Comparison of ENCODE assay signal across 9 mouse cellular contexts in the genomic region with DNA sequence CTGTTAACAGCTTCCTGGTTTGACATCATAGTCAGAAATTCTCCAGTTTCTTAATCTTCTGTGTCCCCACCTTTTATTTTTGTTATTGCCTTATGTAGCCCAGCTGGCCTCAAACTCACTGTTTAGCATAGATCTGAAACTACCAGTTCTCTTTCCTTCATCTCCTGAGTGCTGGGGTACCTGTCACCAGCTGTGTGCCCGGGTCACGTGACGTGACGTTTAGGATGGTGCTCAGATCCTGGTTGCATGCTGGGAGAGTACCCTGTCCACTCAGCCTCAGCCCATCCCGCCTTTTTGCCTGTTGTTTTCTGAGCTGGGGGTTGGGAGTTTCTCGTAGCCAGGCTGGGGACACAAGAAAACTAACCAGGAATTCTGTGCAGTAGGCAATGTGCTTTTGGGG. TPM values are rescaled to one million over a fixed set of nuclear protein-coding genes. Genes with fewer than 3 reads are reported as not detected.
DNase-seq lines count a peak whose midpoint lies in the region; ATAC-seq and TF ChIP-seq lines count a peak whose summit lies in the region.
"Had no signal": no experiment of that assay in that cellular context is flagged by ENCODE, and none has a peak within 500 bp of the region (broad histone marks: within the 10 kb centered on the region; RNA-seq: fewer than 3 reads in every experiment).

No protein-coding gene starts in this region.

- H3K4me3 ChIP-seq in heart, embryonic 10.5 days = no peak overlapping the region
- H3K4me3 ChIP-seq in lung, postnatal 0 days (ENCODE audit: low read depth, low read length) = no peak overlapping the region
- H3K4me3 ChIP-seq in limb, embryonic 13.5 days = no peak overlapping the region
- H3K4me3 ChIP-seq in midbrain, embryonic 13.5 days (replicated peaks) = no peak overlapping the region

- WGBS in heart, embryonic 10.5 days = 84% methylated on average over 6 of the region's 6 CpGs
- WGBS in lung, postnatal 0 days = 78% methylated on average over 6 of the region's 6 CpGs
- WGBS in limb, embryonic 13.5 days = 82% methylated on average over 6 of the region's 6 CpGs
- 87% methylated on average over 6 of the region's 6 CpGs for WGBS in midbrain, embryonic 13.5 days

- H3K9ac ChIP-seq in lung, postnatal 0 days (replicated peaks; ENCODE audit: low read depth) = no peak overlapping the region; the same call in 1 of the 2 replicates
- H3K9ac ChIP-seq in limb, embryonic 13.5 days = no peak overlapping the region
- no peak overlapping the region for H3K9ac ChIP-seq in midbrain, embryonic 13.5 days (replicated peaks)
- H3K9ac ChIP-seq: forebrain, postnatal 0 days had no signal

- DNase-seq in heart, embryonic 10.5 days (ENCODE audit: low spot score) = no peak
- no peak for DNase-seq in heart, postnatal 10 days
- no peak for DNase-seq in lung, postnatal 0 days (ENCODE audit: low spot score)
- no peak for DNase-seq in lung, postnatal 25 days (ENCODE audit: low spot score)
- DNase-seq in thymus, postnatal 0 days (ENCODE audit: low spot score) = peak; percentile 75
- no peak for DNase-seq in MN1 (ENCODE audit: low spot score)
- DNase-seq: forebrain, postnatal 0 days had no signal

- H3K4me2 ChIP-seq in lung, postnatal 0 days (replicated peaks; ENCODE audit: low read depth, low read length) = peak overlapping the region; percentile 32; the same call in 1 of the 2 replicates
- H3K4me2 ChIP-seq in limb, embryonic 13.5 days (replicated peaks) = no peak overlapping the region
- no peak overlapping the region for H3K4me2 ChIP-seq in midbrain, embryonic 13.5 days (replicated peaks)

- peak overlapping the region; percentile 76 for H3K27ac ChIP-seq in heart, embryonic 10.5 days
- peak overlapping the region; percentile 86 for H3K27ac ChIP-seq in lung, postnatal 0 days (ENCODE audit: low read length)
- H3K27ac ChIP-seq in limb, embryonic 13.5 days = peak overlapping the region; percentile 33; the same call in 1 of the 2 replicates
- H3K27ac ChIP-seq in midbrain, embryonic 13.5 days = no peak overlapping the region

- intact Hi-C loops in heart, postnatal 10 days (cut with DNase I) = no loop called here

- no peaks in the 10 kb centered on the region for H3K9me3 ChIP-seq in heart, embryonic 10.5 days
- H3K9me3 ChIP-seq in lung, postnatal 0 days (ENCODE audit: low read length) = no peaks in the 10 kb centered on the region
- H3K9me3 ChIP-seq in limb, embryonic 13.5 days = no peaks in the 10 kb centered on the region
- no peaks in the 10 kb centered on the region for H3K9me3 ChIP-seq in midbrain, embryonic 13.5 days

- H3K36me3 ChIP-seq in heart, embryonic 10.5 days = peaks cover 15% of the 10 kb centered on the region
- H3K36me3 ChIP-seq in lung, postnatal 0 days (ENCODE audit: insufficient read depth, low read length) = no peaks in the 10 kb centered on the region
- H3K36me3 ChIP-seq in limb, embryonic 13.5 days = no peaks in the 10 kb centered on the region; the same call in 1 of the 2 replicates
- peaks cover 5% of the 10 kb centered on the region for H3K36me3 ChIP-seq in midbrain, embryonic 13.5 days

- TF ChIP-seq CTCF in lung, postnatal 0 days (IDR thresholded peaks at IDR 0.05) = no peak

- H3K27me3 ChIP-seq in heart, embryonic 10.5 days (ENCODE audit: insufficient read depth, poor library complexity, severe bottlenecking) = no peaks in the 10 kb centered on the region; the same call in 1 of the 2 replicates
- H3K27me3 ChIP-seq in lung, postnatal 0 days (replicated peaks; ENCODE audit: insufficient read depth, low read length) = no peaks in the 10 kb centered on the region
- H3K27me3 ChIP-seq in limb, embryonic 13.5 days = no peaks in the 10 kb centered on the region
- H3K27me3 ChIP-seq in midbrain, embryonic 13.5 days = no peaks in the 10 kb centered on the region

- TF ChIP-seq EP300 in lung, postnatal 0 days (IDR thresholded peaks at IDR 0.05) = no peak

- no peak for ATAC-seq in lung, postnatal 0 days
- ATAC-seq in limb, embryonic 13.5 days (ENCODE audit: low FRiP score, low read depth) = no peak
- no peak for ATAC-seq in midbrain, embryonic 13.5 days
- ATAC-seq: forebrain, postnatal 0 days had no signal

- peaks cover 84% of the 10 kb centered on the region for H3K4me1 ChIP-seq in heart, embryonic 10.5 days
- peaks cover 28% of the 10 kb centered on the region; the same call in 1 of the 2 replicates for H3K4me1 ChIP-seq in lung, postnatal 0 days (ENCODE audit: insufficient read depth, low read depth, low read length)
- H3K4me1 ChIP-seq in limb, embryonic 13.5 days = peaks cover 32% of the 10 kb centered on the region
- peaks cover 49% of the 10 kb centered on the region for H3K4me1 ChIP-seq in midbrain, embryonic 13.5 days (replicated peaks)

RNA-seq across cellular contexts. Expression of gene Pip5k1c, which starts 4.5 kb away (rescaled TPM):
- 42.6 and 55.9 TPM in 2 replicates for polyA plus RNA-seq in heart, embryonic 10.5 days (2016; fragmentation: Nextera tagmentation; extraction: Ambion mirVana)
- total RNA-seq in heart, postnatal 10 days (2021) = 10 to 100 TPM; 43.2 to 46.4 TPM
- 31.2 and 32.4 TPM in 2 replicates for polyA plus RNA-seq in lung, postnatal 0 days (2015; fragmentation: Nextera tagmentation; extraction: Ambion mirVana)
- polyA plus RNA-seq in limb, embryonic 13.5 days (2015; fragmentation: Nextera tagmentation; extraction: Ambion mirVana) = 51.5 and 58.5 TPM in 2 replicates
- polyA plus RNA-seq in thymus, postnatal 0 days (2015; fragmentation: Nextera tagmentation; extraction: Ambion mirVana) = 36.9 and 38.6 TPM in 2 replicates
- polyA plus RNA-seq in midbrain, embryonic 13.5 days (2015; fragmentation: Nextera tagmentation; extraction: Ambion mirVana) = 92.8 and 99.6 TPM in 2 replicates

RNA-seq across cellular contexts. Expression of gene Tjp3, which starts 5.9 kb away (rescaled TPM):
- polyA plus RNA-seq in heart, embryonic 10.5 days (2016; fragmentation: Nextera tagmentation; extraction: Ambion mirVana) = 1.8 and 4.4 TPM in 2 replicates
- under 1 TPM; 0.14 to 0.37 TPM for total RNA-seq in heart, postnatal 10 days (2021)
- 24.1 and 30.8 TPM in 2 replicates for polyA plus RNA-seq in lung, postnatal 0 days (2015; fragmentation: Nextera tagmentation; extraction: Ambion mirVana)
- polyA plus RNA-seq in limb, embryonic 13.5 days (2015; fragmentation: Nextera tagmentation; extraction: Ambion mirVana) = 2.6 and 2.9 TPM in 2 replicates
- polyA plus RNA-seq in thymus, postnatal 0 days (2015; fragmentation: Nextera tagmentation; extraction: Ambion mirVana) = 7.8 and 9.3 TPM in 2 replicates
- 4.9 and 5.5 TPM in 2 replicates for polyA plus RNA-seq in midbrain, embryonic 13.5 days (2015; fragmentation: Nextera tagmentation; extraction: Ambion mirVana)

RNA-seq across cellular contexts. Expression of gene Cactin, which starts 23.7 kb away (rescaled TPM):
- 37.2 and 51.6 TPM in 2 replicates for polyA plus RNA-seq in heart, embryonic 10.5 days (2016; fragmentation: Nextera tagmentation; extraction: Ambion mirVana)
- total RNA-seq in heart, postnatal 10 days (2021) = 10 to 100 TPM; 21.0 to 23.6 TPM
- 20.3 and 23.0 TPM in 2 replicates for polyA plus RNA-seq in lung, postnatal 0 days (2015; fragmentation: Nextera tagmentation; extraction: Ambion mirVana)
- polyA plus RNA-seq in limb, embryonic 13.5 days (2015; fragmentation: Nextera tagmentation; extraction: Ambion mirVana) = 41.8 and 42.3 TPM in 2 replicates
- 41.3 and 45.8 TPM in 2 replicates for polyA plus RNA-seq in thymus, postnatal 0 days (2015; fragmentation: Nextera tagmentation; extraction: Ambion mirVana)
- polyA plus RNA-seq in midbrain, embryonic 13.5 days (2015; fragmentation: Nextera tagmentation; extraction: Ambion mirVana) = 35.5 and 35.8 TPM in 2 replicates

RNA-seq across cellular contexts. Expression of gene Apba3, which starts 30.5 kb away (rescaled TPM):
- polyA plus RNA-seq in heart, embryonic 10.5 days (2016; fragmentation: Nextera tagmentation; extraction: Ambion mirVana) = 56.5 and 57.0 TPM in 2 replicates
- total RNA-seq in heart, postnatal 10 days (2021) = 10 to 100 TPM; 66.5 to 68.3 TPM
- 47.9 and 49.4 TPM in 2 replicates for polyA plus RNA-seq in lung, postnatal 0 days (2015; fragmentation: Nextera tagmentation; extraction: Ambion mirVana)
- polyA plus RNA-seq in limb, embryonic 13.5 days (2015; fragmentation: Nextera tagmentation; extraction: Ambion mirVana) = 63.3 and 63.5 TPM in 2 replicates
- 34.8 and 38.7 TPM in 2 replicates for polyA plus RNA-seq in thymus, postnatal 0 days (2015; fragmentation: Nextera tagmentation; extraction: Ambion mirVana)
- polyA plus RNA-seq in midbrain, embryonic 13.5 days (2015; fragmentation: Nextera tagmentation; extraction: Ambion mirVana) = 27.9 and 30.8 TPM in 2 replicates

RNA-seq across cellular contexts. Expression of gene Mrpl54, which starts 30.5 kb away (rescaled TPM):
- 284 and 285 TPM in 2 replicates for polyA plus RNA-seq in heart, embryonic 10.5 days (2016; fragmentation: Nextera tagmentation; extraction: Ambion mirVana)
- 100 to 1,000 TPM in 1 of 2 experiments, 10 to 100 TPM in 1; 93.4 to 108 TPM for total RNA-seq in heart, postnatal 10 days (2021)
- polyA plus RNA-seq in lung, postnatal 0 days (2015; fragmentation: Nextera tagmentation; extraction: Ambion mirVana) = 132 and 162 TPM in 2 replicates
- 206 and 213 TPM in 2 replicates for polyA plus RNA-seq in limb, embryonic 13.5 days (2015; fragmentation: Nextera tagmentation; extraction: Ambion mirVana)
- 216 and 225 TPM in 2 replicates for polyA plus RNA-seq in thymus, postnatal 0 days (2015; fragmentation: Nextera tagmentation; extraction: Ambion mirVana)
- 138 and 148 TPM in 2 replicates for polyA plus RNA-seq in midbrain, embryonic 13.5 days (2015; fragmentation: Nextera tagmentation; extraction: Ambion mirVana)
